Mouse (Mus musculus) left cerebral cortex, postnatal 10 days (tissue): ENCODE measurements around the gene Smc3. TPM values are rescaled to one million over a fixed set of nuclear protein-coding genes. Genes with fewer than 3 reads are reported as not detected.
A peak's percentile ranks its signal among the peaks of the same experiment; 100 is the strongest.
"Not testable (repeated sequence)": the region's sequence is repeated elsewhere in the genome, so short reads cannot be mapped to it uniquely, and the experiment has no call there.

ENCODE experiments used
- DNase-seq, 2 experiments: peaks; one replicate each; pipeline ENCODE4 v3.0.0; 2021 to 2022; ENCODE audit warnings: low spot score in 2 of 2, mixed read lengths in 1 of 2; ENCODE audit errors: extremely low spot score in 1 of 2
- intact Hi-C: fragments of 180-260 bp; cut with DNase I; formaldehyde crosslinking; loops from one replicate; pipeline ENCODE4 v1.15.1; 2025
- total RNA-seq, 2 experiments: library from RNA; stranded (reverse); gene quantifications; 2 replicates each; pipeline ENCODE4 v1.2.3; 2021

Smc3 gene
- total RNA-seq, 2 experiments from 2014 or later = 33.9 to 36.3 TPM

DNA sequence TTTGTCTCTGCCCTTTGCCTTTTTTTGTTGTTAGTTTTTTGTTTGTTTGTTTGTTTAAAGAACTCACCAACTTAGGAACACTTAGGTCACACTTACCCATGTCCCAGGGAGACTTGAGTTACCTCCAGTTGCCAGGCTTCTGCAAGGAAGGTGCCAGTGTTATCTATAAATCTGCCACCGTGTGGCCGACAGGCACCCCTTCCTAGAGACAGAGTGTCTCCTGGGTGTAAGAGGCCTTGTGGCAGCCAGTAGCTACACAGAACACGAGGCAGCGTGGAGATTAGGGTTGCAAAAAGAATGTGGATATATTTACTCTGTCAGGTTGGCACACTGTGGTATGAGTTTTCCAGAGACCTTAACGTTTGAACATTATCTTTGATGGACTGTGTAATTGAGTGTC is 47.9 kb downstream of the Smc3 start:
- no peak for DNase-seq
- intact Hi-C loops = loop anchor here (2.0 to 10.0 kb wide), 3 partner anchors 115 to 279 kb away; no protein-coding TSS in a partner anchor

- intact Hi-C loops = loop anchor here (2.0 to 10.0 kb wide), 3 partner anchors 114 to 278 kb away; no protein-coding TSS in a partner anchor
- DNase-seq = peak; percentile 67 to 76
Observed at GRCm38 (mm10) chr19:53648802-53649236, 48.6 kb downstream of the Smc3 start.

DNA sequence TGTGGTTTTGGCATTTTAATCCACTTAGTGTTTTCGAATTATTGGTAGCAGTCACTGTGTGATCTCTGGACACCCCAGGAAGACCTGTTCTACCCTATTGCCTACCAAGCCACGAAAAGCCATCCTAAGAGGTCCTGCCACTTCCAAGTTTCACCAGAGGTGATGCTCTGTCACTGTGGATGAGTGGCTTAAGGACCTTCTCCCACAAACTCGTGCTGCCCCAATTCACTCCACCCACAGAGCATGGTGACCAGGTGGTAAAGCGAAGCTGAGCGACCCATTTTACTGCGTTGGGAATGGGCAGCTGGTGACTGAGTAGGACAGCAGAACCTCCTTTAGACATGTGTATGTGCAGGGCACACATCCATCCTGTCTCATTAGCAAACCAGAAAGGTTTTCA is 49.2 kb downstream of the Smc3 start:
- intact Hi-C loops = loop anchor here (2.0 to 10.0 kb wide), 3 partner anchors 113 to 278 kb away; no protein-coding TSS in a partner anchor
- peak in 1 of 2 experiments; percentile 47 for DNase-seq

DNA sequence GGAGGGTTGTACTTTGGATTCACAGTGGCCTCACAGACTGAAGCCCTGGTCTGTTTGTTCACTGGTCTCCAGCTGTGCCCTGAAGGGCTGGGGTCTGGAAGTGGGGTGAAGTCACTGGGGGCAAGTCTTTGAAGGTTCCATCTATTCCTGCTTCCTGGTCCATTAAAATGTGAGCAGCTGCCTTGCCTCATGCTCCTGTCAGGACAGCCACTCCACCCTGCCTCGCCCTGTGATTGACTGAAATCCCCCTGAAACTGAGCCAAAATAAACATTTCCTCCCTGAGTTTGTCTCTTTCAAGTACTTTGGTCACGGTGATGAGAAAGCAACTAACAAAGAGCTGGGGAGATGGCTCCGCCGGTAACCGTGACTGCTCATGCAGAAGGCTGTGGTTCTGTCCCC is 49.6 kb downstream of the Smc3 start:
- intact Hi-C loops = loop anchor here (2.0 to 10.0 kb wide), 4 partner anchors 57 to 277 kb away; no protein-coding TSS in a partner anchor
- DNase-seq = no peak

- intact Hi-C loops = loop anchor here (5.0 kb wide), 1 partner anchor 56 kb away; no protein-coding TSS in a partner anchor
- no peak for DNase-seq
Observed at GRCm38 (mm10) chr19:53650921-53651320, 50.7 kb downstream of the Smc3 start.

DNA sequence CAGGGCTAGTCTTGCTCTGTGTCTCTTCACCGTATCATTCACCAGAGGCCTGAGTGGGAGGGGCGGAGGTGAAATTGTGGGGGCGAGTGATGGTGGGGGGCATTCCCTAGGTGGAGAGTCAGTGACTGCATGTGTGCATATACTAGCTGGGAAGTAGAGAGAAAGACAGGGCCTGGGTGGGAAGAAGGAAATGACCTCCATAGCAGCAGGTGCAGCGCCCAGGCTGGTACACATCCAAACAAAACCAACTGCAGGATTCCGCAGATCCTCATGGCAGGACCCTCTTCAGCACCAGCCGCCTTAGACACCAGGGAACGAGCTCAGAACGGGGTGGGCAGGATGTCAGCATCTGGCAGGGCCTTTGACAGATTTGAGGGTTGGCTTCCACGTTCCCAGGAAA is 52.1 kb downstream of the Smc3 start:
- intact Hi-C loops = loop anchor here (5.0 kb wide), 1 partner anchor 55 kb away; no protein-coding TSS in a partner anchor
- no peak for DNase-seq

DNA sequence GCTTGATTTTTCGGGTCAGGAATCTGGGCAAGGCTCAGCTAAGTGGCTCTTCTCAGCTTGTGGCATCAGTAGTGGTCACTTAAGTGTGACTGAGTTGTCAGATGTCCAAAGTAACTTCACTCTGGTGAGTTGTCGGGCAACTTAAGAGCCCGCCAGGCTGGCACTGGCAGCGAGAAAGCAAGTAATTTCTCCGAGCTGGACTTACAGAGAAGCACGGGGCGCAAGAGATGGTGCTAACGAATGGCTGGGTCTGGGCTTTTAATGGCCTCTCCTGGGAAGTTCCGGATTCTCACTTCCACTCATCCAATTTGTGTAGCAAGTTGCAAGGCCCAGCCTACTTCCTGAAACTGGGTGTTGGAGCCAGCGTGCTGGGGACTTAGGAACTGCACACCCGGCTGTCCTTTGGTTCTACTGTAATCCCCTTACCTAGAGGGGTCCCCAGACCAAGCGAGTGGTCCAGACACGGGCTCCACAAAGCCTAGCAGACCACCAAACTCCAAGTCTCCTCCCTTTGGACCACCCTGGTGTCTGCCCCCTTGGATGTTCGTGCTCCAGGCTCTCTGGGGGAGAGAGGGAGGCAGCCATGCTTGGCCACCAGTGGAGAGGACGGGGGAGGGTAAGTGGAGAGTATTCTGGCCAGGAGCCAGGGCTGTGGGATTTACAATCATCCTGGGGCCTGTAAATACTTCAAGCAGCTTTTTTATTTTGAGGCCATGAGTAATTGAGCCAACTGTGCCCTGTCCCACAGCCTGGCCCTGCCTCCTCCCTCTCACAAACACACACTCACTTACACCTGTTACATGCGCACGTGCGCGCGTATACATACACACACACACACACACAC is 53.6 kb downstream of the Smc3 start:
- DNase-seq = peak in 1 of 2 experiments; percentile 63
- intact Hi-C loops = loop anchor here (5.0 kb wide), 1 partner anchor 53 kb away; no protein-coding TSS in a partner anchor

DNA sequence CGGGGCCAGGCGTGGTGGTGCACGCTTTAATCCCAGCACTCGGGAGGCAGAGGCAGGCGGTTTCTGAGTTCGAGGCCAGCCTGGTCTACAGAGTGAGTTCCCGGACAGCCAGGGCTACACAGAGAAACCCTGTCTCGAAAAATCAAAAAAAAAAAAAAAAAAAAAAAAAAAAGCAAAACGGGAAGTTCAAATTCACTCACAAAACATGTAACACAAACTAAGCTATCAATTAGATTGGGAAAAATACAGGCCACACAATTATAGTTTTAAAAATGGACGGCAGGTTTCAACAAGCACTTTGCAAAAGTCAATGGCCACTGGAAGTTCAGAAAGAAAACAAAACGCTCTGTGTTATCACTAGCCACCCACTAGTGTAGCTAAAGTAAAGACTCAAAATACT is 56.2 kb downstream of the Smc3 start:
- DNase-seq, intact Hi-C loops: not testable (repeated sequence)

- intact Hi-C loops = no loop called here
- DNase-seq = no peak
Observed at GRCm38 (mm10) chr19:53657437-53657836, 57.2 kb downstream of the Smc3 start.

GRCm38 (mm10) chr19:53660722-53661420 is 60.7 kb downstream of the Smc3 start:
- no peak for DNase-seq
- intact Hi-C loops = no loop called here

- intact Hi-C loops = no loop called here
- DNase-seq = no peak
Observed at GRCm38 (mm10) chr19:53661938-53662722, 61.9 kb downstream of the Smc3 start.

DNA sequence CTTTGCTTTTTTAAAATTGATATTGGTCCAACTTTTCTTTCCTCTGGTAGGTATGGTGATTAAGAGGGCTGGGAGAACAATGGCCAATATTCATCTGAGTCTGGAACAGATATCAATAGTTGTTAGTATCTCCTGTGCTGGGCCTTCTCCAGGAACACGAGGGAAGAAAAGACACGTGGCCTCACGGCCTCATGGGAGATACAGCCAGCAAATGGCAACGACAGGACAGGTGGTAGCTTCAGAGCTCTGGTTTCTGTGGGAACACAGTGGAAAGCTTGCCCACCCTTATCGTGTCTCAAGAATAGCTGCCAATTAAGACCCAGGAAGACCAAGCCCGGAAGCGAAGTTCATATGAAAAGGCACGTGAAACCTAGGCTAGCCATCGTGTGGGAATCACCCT is 64.6 kb downstream of the Smc3 start:
- no peak for DNase-seq
- intact Hi-C loops = no loop called here

DNA sequence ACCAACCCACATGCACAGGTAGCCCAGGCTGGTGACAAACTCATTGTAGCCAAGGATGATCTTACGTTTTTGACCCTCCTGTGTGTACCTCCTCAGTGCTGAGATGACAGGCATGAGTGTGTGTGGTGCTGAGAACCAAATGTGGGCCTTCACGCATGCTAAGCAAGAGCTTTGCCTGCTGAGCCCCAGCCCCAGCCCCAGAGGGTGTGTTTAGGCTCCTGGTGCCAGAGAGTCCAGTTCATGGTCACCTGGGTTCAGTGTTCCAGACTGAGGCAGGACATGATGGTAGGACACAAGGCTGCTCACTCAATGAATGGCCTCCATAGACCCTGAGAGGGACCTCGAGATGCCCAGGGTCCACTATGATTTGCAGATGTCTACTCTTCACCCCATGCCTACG is 65.2 kb downstream of the Smc3 start:
- intact Hi-C loops = no loop called here
- DNase-seq = no peak

DNA sequence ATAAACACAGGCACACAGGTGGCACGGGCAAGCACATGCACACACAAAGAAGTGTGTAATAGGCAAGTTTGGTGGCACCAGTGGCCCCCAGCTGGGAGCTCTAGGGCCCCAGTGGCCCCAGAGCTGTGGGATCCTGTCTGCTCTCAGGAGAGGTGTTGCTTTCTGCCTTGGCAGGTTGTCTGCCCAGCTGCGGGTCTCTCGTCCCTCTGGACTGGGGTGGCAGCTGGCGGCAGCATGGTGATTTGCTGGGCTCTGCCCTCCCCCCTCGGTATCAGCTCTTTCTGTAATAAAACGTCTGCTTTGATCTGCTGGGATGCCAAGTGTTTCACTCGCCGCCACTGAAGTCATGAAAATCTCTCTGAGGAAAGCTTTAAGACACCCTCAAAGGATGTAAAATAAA is 66.5 kb downstream of the Smc3 start:
- no peak for DNase-seq
- intact Hi-C loops = no loop called here

DNA sequence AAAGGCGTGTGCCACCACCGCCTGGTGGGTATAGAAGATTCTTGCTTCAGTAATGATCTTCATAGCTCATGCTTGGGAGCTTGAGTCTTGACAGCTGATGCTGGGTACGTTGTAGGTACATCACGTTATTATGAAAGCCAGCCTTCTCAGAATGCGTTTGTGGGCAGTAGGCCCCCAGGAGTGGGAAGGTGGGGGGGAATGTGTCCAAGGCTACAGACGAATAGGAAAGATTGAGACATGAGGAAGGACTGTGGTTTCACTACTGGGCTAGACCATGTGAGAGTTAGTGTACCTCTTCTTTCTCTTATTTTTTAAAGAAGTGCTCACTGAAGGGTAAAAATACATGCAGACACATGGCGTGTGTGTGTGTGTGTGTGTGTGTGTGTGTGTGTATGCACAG is 68.6 kb downstream of the Smc3 start:
- no peak for DNase-seq
- intact Hi-C loops = no loop called here

- intact Hi-C loops = no loop called here
- no peak for DNase-seq
Observed at GRCm38 (mm10) chr19:53670625-53671141, 70.5 kb downstream of the Smc3 start.

DNA sequence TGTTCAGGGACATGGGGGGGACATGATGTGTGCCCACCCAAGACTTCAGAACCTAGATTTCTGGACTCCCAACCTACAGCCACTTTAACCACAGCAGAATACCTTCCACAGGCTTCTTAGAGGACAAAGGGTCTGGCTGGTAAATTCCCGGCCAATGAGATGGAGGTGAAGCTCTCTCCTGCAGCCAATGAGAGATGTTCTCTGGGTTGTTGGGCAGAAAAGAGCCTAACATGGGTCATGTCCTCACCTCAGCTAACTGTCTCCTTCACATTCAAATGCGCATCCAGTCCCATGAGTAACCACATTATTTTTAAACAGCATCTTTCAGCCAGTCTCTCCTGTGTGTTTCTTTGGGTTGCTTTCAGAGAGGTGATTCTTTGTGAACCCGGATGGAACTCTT is 71.2 kb downstream of the Smc3 start:
- intact Hi-C loops = no loop called here
- no peak for DNase-seq

GRCm38 (mm10) chr19:53674131-53674925 is 74.1 kb downstream of the Smc3 start:
- intact Hi-C loops = no loop called here
- peak in 1 of 2 experiments; percentile 64 for DNase-seq
